Mouse (Mus musculus): ENCODE data around the gene Btbd2. TPM values are rescaled to one million over a fixed set of nuclear protein-coding genes. Genes with fewer than 3 reads are reported as not detected.

Gene Btbd2
- 83.4 and 87.5 TPM in 2 replicates for polyA plus RNA-seq (2015; fragmentation: Nextera tagmentation; extraction: Ambion mirVana)

- WGBS = 21% methylated on average over 15 of the region's 15 CpGs
- H3K4me1 ChIP-seq = peaks cover 34% of the 10 kb centered on the region
- peak within 1 kb of the TSS; percentile 89 for H3K9ac ChIP-seq (replicated peaks)
- no peaks in the 10 kb centered on the region for H3K27me3 ChIP-seq
- H3K27ac ChIP-seq (replicated peaks) = peak within 1 kb of the TSS; percentile 93
- H3K4me2 ChIP-seq (replicated peaks) = peak within 1 kb of the TSS; percentile 73
- H3K36me3 ChIP-seq = no peaks in the 10 kb centered on the region
- H3K9me3 ChIP-seq = no peaks in the 10 kb centered on the region
- H3K4me3 ChIP-seq = peak within 1 kb of the TSS; percentile 73
- peak; percentile 57; the same call in 1 of the 2 replicates for ATAC-seq (replicated peaks)
Observed at GRCm38 (mm10) chr10:80656863-80657623, at the start of gene Btbd2. Btbd2 (minus strand) TSS chr10:80657071.

- no peak overlapping the region for H3K4me3 ChIP-seq
- H3K4me2 ChIP-seq (replicated peaks) = no peak overlapping the region
- no peaks in the 10 kb centered on the region for H3K9me3 ChIP-seq
- WGBS = 80% methylated on average over 3 of the region's 3 CpGs
- H3K4me1 ChIP-seq = peaks cover 27% of the 10 kb centered on the region
- H3K36me3 ChIP-seq = peaks cover 45% of the 10 kb centered on the region
- no peak overlapping the region for H3K9ac ChIP-seq (replicated peaks)
- ATAC-seq (replicated peaks) = no peak
- no peak overlapping the region for H3K27ac ChIP-seq (replicated peaks)
- no peaks in the 10 kb centered on the region for H3K27me3 ChIP-seq
Observed at GRCm38 (mm10) chr10:80705479-80705878, 48.6 kb upstream of the Btbd2 start.

GRCm38 (mm10) chr10:80705033-80705432 is 48.2 kb upstream of the Btbd2 start:
- Histone ChIP-seq H3K4me1 (peaks cover 32% of the 10 kb centered on the region), H3K4me3 (no peak overlapping the region), H3K36me3 (peaks cover 40% of the 10 kb centered on the region), H3K27me3 (no peaks in the 10 kb centered on the region), H3K9me3 (no peaks in the 10 kb centered on the region), H3K4me2 (replicated peaks) (no peak overlapping the region), H3K9ac (replicated peaks) (no peak overlapping the region), H3K27ac (replicated peaks) (no peak overlapping the region)
- WGBS = 72% methylated on average over 3 of the region's 3 CpGs
- no peak for ATAC-seq (replicated peaks)

GRCm38 (mm10) chr10:80704418-80704817 is 47.5 kb upstream of the Btbd2 start:
- Histone ChIP-seq H3K36me3 (peaks cover 34% of the 10 kb centered on the region), H3K9ac (replicated peaks) (no peak overlapping the region), H3K27me3 (no peaks in the 10 kb centered on the region), H3K4me2 (replicated peaks) (no peak overlapping the region), H3K9me3 (no peaks in the 10 kb centered on the region), H3K27ac (replicated peaks) (no peak overlapping the region), H3K4me1 (peaks cover 35% of the 10 kb centered on the region), H3K4me3 (no peak overlapping the region)
- WGBS = 84% methylated on average over 5 of the region's 5 CpGs
- ATAC-seq (replicated peaks) = no peak

- Histone ChIP-seq H3K4me3 (peak overlapping the region; percentile 84), H3K4me1 (peaks cover 38% of the 10 kb centered on the region), H3K4me2 (replicated peaks) (peak overlapping the region; percentile 88), H3K27me3 (no peaks in the 10 kb centered on the region), H3K9me3 (no peaks in the 10 kb centered on the region), H3K9ac (replicated peaks) (no peak overlapping the region), H3K36me3 (peaks cover 27% of the 10 kb centered on the region), H3K27ac (replicated peaks) (peak overlapping the region; percentile 93; the same call in 1 of the 2 replicates)
- no peak for ATAC-seq (replicated peaks)
- WGBS = 83% methylated on average over 5 of the region's 5 CpGs
Observed at GRCm38 (mm10) chr10:80703643-80704042, 46.8 kb upstream of the Btbd2 start.

- H3K36me3 ChIP-seq = peaks cover 18% of the 10 kb centered on the region
- peak overlapping the region; percentile 93 for H3K27ac ChIP-seq (replicated peaks)
- 2% methylated on average over 47 of the region's 47 CpGs for WGBS
- H3K9me3 ChIP-seq = no peaks in the 10 kb centered on the region
- H3K27me3 ChIP-seq = no peaks in the 10 kb centered on the region
- ATAC-seq (replicated peaks) = peak; percentile 89
- peak overlapping the region; percentile 57 for H3K9ac ChIP-seq (replicated peaks)
- peak overlapping the region; percentile 88 for H3K4me2 ChIP-seq (replicated peaks)
- peak overlapping the region; percentile 84 for H3K4me3 ChIP-seq
- H3K4me1 ChIP-seq = peaks cover 46% of the 10 kb centered on the region
Observed at GRCm38 (mm10) chr10:80702536-80703390, 45.9 kb upstream of the Btbd2 start.

GRCm38 (mm10) chr10:80701721-80702535 is 45.1 kb upstream of the Btbd2 start, which contains the start of the genes Mob3a and Izumo4:
Mob3a (minus strand) TSS chr10:80701977.
Izumo4 (plus strand) TSS chr10:80702184.
- peaks cover 9% of the 10 kb centered on the region for H3K36me3 ChIP-seq
- peaks cover 46% of the 10 kb centered on the region for H3K4me1 ChIP-seq
- no peaks in the 10 kb centered on the region for H3K27me3 ChIP-seq
- WGBS = under 1% methylated on average over 59 of the region's 59 CpGs
- peak; percentile 98 for ATAC-seq (replicated peaks)
- peak within 1 kb of the TSS; percentile 88 for H3K4me2 ChIP-seq (replicated peaks)
- H3K9me3 ChIP-seq = no peaks in the 10 kb centered on the region
- peak within 1 kb of the TSS; percentile 84 for H3K4me3 ChIP-seq
- peak within 1 kb of the TSS; percentile 71 for H3K9ac ChIP-seq (replicated peaks)
- peak within 1 kb of the TSS; percentile 93 for H3K27ac ChIP-seq (replicated peaks)

- WGBS = 43% methylated on average over 4 of the region's 4 CpGs
- Histone ChIP-seq H3K4me2 (replicated peaks) (peak overlapping the region; percentile 88), H3K4me3 (peak overlapping the region; percentile 84), H3K4me1 (peaks cover 46% of the 10 kb centered on the region), H3K9ac (replicated peaks) (peak overlapping the region; percentile 71; the same call in 1 of the 2 replicates), H3K27ac (replicated peaks) (peak overlapping the region; percentile 93), H3K36me3 (no peaks in the 10 kb centered on the region), H3K27me3 (no peaks in the 10 kb centered on the region), H3K9me3 (no peaks in the 10 kb centered on the region)
- no peak for ATAC-seq (replicated peaks)
Observed at GRCm38 (mm10) chr10:80700732-80701131, 43.9 kb upstream of the Btbd2 start.

GRCm38 (mm10) chr10:80700038-80700504 is 43.2 kb upstream of the Btbd2 start:
- 87% methylated on average over 7 of the region's 7 CpGs for WGBS
- no peak overlapping the region for H3K9ac ChIP-seq (replicated peaks)

GRCm38 (mm10) chr10:80698605-80699004 is 41.7 kb upstream of the Btbd2 start:
- Histone ChIP-seq H3K4me1 (peaks cover 41% of the 10 kb centered on the region), H3K4me3 (no peak overlapping the region), H3K36me3 (peaks cover 5% of the 10 kb centered on the region; the same call in 1 of the 2 replicates), H3K4me2 (replicated peaks) (no peak overlapping the region), H3K27ac (replicated peaks) (no peak overlapping the region), H3K27me3 (no peaks in the 10 kb centered on the region), H3K9ac (replicated peaks) (no peak overlapping the region), H3K9me3 (no peaks in the 10 kb centered on the region)
- WGBS = 94% methylated on average over 9 of the region's 9 CpGs
- no peak for ATAC-seq (replicated peaks)

More at GRCm38 (mm10) chr10:80700038-80700504, 43.2 kb upstream of the Btbd2 start:
- ATAC-seq (replicated peaks) = no peak
- H3K4me3 ChIP-seq = 0 out of 2 replicates have a peak overlapping the region, but pooled peaks have one; percentile 84
- H3K27ac ChIP-seq (replicated peaks) = no peak overlapping the region
- H3K4me1 ChIP-seq = peaks cover 46% of the 10 kb centered on the region
- H3K36me3 ChIP-seq = no peaks in the 10 kb centered on the region
- 0 out of 2 replicates have a peak overlapping the region, but pooled peaks have one; percentile 88 for H3K4me2 ChIP-seq (replicated peaks)
- H3K27me3 ChIP-seq = no peaks in the 10 kb centered on the region
- H3K9me3 ChIP-seq = no peaks in the 10 kb centered on the region

GRCm38 (mm10) chr10:80697812-80698211 is 40.9 kb upstream of the Btbd2 start:
- Histone ChIP-seq H3K36me3 (peaks cover 5% of the 10 kb centered on the region; the same call in 1 of the 2 replicates), H3K4me1 (peaks cover 33% of the 10 kb centered on the region), H3K9ac (replicated peaks) (no peak overlapping the region), H3K27me3 (no peaks in the 10 kb centered on the region), H3K9me3 (no peaks in the 10 kb centered on the region), H3K4me2 (replicated peaks) (no peak overlapping the region), H3K4me3 (no peak overlapping the region), H3K27ac (replicated peaks) (no peak overlapping the region)
- ATAC-seq (replicated peaks) = no peak
- 84% methylated on average over 9 of the region's 9 CpGs for WGBS
